Mouse (Mus musculus): Measurements from ENCODE around the gene Gm9964. TPM values are rescaled to one million over a fixed set of nuclear protein-coding genes. Genes with fewer than 3 reads are reported as not detected.

Gene Gm9964
- polyA plus RNA-seq, 1 experiment from 2014 or later, result not detected

DNA sequence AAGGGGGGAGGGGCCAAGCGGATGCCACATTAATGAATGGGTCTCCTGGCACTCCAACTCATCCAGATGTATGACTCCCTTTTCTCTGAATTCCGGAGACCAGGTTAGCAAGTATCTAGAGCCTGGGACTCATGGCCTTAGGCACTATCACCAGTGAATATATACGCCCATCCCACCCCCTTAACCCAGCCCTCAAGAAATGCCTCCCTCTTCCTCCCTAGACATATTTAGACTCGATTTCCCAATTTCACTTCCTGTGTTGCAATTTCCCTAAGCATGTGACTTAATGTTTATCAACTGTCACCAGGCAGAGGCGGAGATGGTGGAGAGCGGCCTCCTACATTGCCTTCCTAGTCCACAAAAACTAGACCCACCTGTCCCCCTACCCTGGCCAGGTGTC lies 9.3 kb downstream of the Gm9964 start:
- DNase-seq (ENCODE audit: low spot score) (peak; percentile 93), ATAC-seq (peak; percentile 76)
- Histone ChIP-seq H3K9me3 (ENCODE audit: low read length) (no peaks in the 10 kb centered on the region), H3K4me3 (ENCODE audit: low read depth, low read length) (no peak overlapping the region), H3K27me3 (replicated peaks; ENCODE audit: insufficient read depth, low read length) (no peaks in the 10 kb centered on the region), H3K27ac (ENCODE audit: low read length) (0 out of 2 replicates have a peak overlapping the region, but pooled peaks have one; percentile 22), H3K9ac (replicated peaks; ENCODE audit: low read depth) (no peak overlapping the region), H3K36me3 (ENCODE audit: insufficient read depth, low read length) (no peaks in the 10 kb centered on the region), H3K4me2 (replicated peaks; ENCODE audit: low read depth, low read length) (no peak overlapping the region), H3K4me1 (ENCODE audit: insufficient read depth, low read depth, low read length) (peaks cover 13% of the 10 kb centered on the region; the same call in 1 of the 2 replicates)
- WGBS, result 37% methylated on average over 6 of the region's 6 CpGs
- no peak for TF ChIP-seq CTCF (IDR thresholded peaks at IDR 0.05)
- peak; percentile 94 for TF ChIP-seq EP300 (IDR thresholded peaks at IDR 0.05)

DNA sequence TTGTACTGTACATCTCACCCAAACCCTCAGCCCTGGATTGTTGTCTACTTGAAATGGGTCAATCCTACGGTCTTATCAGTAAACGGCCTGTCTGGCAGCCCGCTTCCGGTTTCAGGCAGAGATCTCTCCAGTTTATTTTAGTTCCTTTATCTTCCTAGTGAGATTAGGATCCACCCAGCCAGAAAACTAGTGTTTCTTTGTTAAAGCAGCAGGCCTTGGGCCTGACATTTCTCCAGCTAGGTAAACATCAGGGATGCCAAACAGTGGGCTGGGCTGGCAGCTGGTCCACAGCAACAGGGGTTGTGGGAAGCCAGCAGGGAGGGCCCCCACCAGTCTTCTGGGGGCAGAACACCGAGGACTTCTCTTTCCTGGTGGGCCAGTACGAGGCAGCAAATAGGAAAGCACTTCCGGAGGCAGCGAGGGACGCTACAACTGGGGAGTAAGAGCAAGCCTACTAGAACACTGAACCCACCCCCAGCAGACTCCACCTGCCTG lies 10.4 kb downstream of the Gm9964 start:
- DNase-seq (ENCODE audit: low spot score) (no peak), ATAC-seq (no peak)
- Histone ChIP-seq H3K27ac (ENCODE audit: low read length) (no peak overlapping the region), H3K4me3 (ENCODE audit: low read depth, low read length) (no peak overlapping the region), H3K9ac (replicated peaks; ENCODE audit: low read depth) (no peak overlapping the region), H3K9me3 (ENCODE audit: low read length) (no peaks in the 10 kb centered on the region), H3K4me1 (ENCODE audit: insufficient read depth, low read depth, low read length) (peaks cover 18% of the 10 kb centered on the region; the same call in 1 of the 2 replicates), H3K36me3 (ENCODE audit: insufficient read depth, low read length) (no peaks in the 10 kb centered on the region), H3K4me2 (replicated peaks; ENCODE audit: low read depth, low read length) (no peak overlapping the region), H3K27me3 (replicated peaks; ENCODE audit: insufficient read depth, low read length) (no peaks in the 10 kb centered on the region)
- 33% methylated on average over 9 of the region's 9 CpGs for WGBS
- TF ChIP-seq CTCF (IDR thresholded peaks at IDR 0.05), result no peak
- peak; percentile 62 for TF ChIP-seq EP300 (IDR thresholded peaks at IDR 0.05)

DNA sequence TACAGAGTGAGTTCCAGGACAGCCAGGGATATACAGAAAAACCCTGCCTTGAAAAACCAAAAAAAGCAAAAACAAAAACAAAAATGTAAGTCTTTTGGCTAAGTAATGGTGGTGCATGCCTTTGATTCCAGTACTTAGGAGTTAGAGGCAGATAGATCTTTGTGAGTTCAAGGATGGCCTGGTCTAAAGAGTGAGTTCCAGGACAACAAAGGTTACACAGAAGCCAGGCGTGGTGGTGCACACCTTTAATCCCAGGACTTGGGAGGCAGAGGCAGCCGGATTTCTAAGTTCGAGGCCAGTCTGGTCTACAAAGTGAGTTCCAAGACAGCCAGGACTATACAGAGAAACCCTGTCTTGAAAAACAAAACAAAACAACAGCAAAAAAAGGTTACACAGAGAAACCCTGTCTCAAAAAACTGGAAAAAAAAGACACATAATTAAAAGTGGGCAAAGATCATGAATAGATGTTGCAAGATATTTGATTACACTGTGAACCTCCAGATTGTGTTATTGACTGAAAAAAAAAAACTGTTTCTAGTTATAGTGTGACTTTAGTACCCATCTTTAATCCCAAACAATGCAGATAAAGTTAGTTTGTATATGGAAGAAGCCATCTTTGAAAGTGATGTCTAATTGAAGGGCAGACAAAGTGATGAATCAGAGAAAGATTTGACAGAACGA lies 13.2 kb downstream of the Gm9964 start:
- Histone ChIP-seq H3K27ac (ENCODE audit: low read length) (no peak overlapping the region), H3K4me1 (ENCODE audit: insufficient read depth, low read depth, low read length) (peaks cover 16% of the 10 kb centered on the region; the same call in 1 of the 2 replicates), H3K36me3 (ENCODE audit: insufficient read depth, low read length) (no peaks in the 10 kb centered on the region), H3K4me3 (ENCODE audit: low read depth, low read length) (no peak overlapping the region), H3K9ac (replicated peaks; ENCODE audit: low read depth) (no peak overlapping the region), H3K27me3 (replicated peaks; ENCODE audit: insufficient read depth, low read length) (no peaks in the 10 kb centered on the region), H3K4me2 (replicated peaks; ENCODE audit: low read depth, low read length) (no peak overlapping the region), H3K9me3 (ENCODE audit: low read length) (no peaks in the 10 kb centered on the region)
- TF ChIP-seq CTCF (IDR thresholded peaks at IDR 0.05) (no peak), EP300 (IDR thresholded peaks at IDR 0.05) (no peak)
- 93% methylated on average over 4 of the region's 4 CpGs for WGBS
- ATAC-seq (no peak), DNase-seq (ENCODE audit: low spot score) (no peak)

DNA sequence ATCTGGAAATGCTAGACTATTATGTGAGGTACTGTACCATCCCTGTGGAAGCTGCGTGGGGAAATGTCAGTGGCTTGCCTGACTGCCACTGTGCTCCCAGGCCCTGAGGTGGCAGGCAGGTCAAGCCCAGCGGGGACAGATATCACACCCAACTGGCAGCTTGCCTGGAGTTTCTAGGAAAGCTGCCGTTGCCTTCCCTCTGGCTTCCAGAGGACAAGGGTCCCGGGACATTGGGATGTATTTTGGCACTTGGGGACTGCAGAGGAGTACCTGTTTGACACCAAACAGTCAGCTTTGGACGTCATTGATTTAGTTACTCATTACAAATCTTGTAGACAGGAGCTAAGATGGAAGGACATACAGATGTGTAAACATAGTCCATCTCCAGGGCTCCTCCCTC lies 15.3 kb downstream of the Gm9964 start:
- H3K4me3 ChIP-seq (ENCODE audit: low read depth, low read length), result no peak overlapping the region
- 12% methylated on average over 5 of the region's 5 CpGs for WGBS
- DNase-seq (ENCODE audit: low spot score), result no peak
- H3K9ac ChIP-seq (replicated peaks; ENCODE audit: low read depth), result no peak overlapping the region
- no peaks in the 10 kb centered on the region for H3K36me3 ChIP-seq (ENCODE audit: insufficient read depth, low read length)
- H3K27me3 ChIP-seq (replicated peaks; ENCODE audit: insufficient read depth, low read length), result no peaks in the 10 kb centered on the region
- no peak for ATAC-seq
- H3K27ac ChIP-seq (ENCODE audit: low read length), result no peak overlapping the region
- no peak overlapping the region for H3K4me2 ChIP-seq (replicated peaks; ENCODE audit: low read depth, low read length)
- no peak for TF ChIP-seq CTCF (IDR thresholded peaks at IDR 0.05)
- TF ChIP-seq EP300 (IDR thresholded peaks at IDR 0.05), result no peak
- no peaks in the 10 kb centered on the region for H3K9me3 ChIP-seq (ENCODE audit: low read length)
- H3K4me1 ChIP-seq (ENCODE audit: insufficient read depth, low read depth, low read length), result peaks cover 7% of the 10 kb centered on the region; the same call in 1 of the 2 replicates

DNA sequence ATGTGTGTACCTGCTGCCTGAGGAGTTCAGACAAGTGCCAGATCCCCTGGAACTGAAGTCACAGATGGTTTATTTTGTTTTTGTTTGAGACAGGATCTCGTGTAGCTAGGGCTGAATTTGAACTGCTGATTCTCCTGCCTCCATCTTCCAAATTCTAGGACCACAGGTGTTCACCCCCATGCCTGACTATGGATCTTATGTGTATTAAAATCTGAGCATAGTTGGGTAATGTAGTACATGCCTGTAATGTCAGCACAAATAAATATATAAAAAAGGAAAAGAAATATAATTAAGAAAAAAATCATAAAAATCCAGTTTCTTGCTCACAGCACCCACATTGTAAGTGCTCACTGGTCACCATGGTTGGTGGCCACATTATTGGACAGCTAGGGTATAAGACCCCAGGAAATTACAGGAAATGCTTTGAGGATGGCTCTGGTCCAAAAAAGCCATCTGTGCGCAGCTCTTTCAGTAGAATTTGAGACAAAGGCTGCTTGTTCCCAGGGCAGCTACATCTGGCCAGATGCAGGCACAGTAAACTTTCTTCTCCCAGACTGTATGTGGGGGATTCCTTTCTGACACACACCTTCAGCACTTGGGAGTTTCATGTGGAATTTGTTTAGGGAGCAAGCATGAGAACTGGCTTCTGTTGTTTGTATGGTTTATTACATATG lies 16.8 kb downstream of the Gm9964 start:
- Histone ChIP-seq H3K4me3 (ENCODE audit: low read depth, low read length) (no peak overlapping the region), H3K27ac (ENCODE audit: low read length) (0 out of 2 replicates have a peak overlapping the region, but pooled peaks have one; percentile 32), H3K4me2 (replicated peaks; ENCODE audit: low read depth, low read length) (no peak overlapping the region), H3K36me3 (ENCODE audit: insufficient read depth, low read length) (no peaks in the 10 kb centered on the region), H3K27me3 (replicated peaks; ENCODE audit: insufficient read depth, low read length) (no peaks in the 10 kb centered on the region), H3K4me1 (ENCODE audit: insufficient read depth, low read depth, low read length) (peaks cover 7% of the 10 kb centered on the region; the same call in 1 of the 2 replicates), H3K9me3 (ENCODE audit: low read length) (no peaks in the 10 kb centered on the region), H3K9ac (replicated peaks; ENCODE audit: low read depth) (no peak overlapping the region)
- TF ChIP-seq EP300 (IDR thresholded peaks at IDR 0.05) (no peak), CTCF (IDR thresholded peaks at IDR 0.05) (no peak)
- WGBS, result 29% methylated on average over 2 of the region's 2 CpGs
- ATAC-seq, result no peak
- DNase-seq (ENCODE audit: low spot score), result peak; percentile 47

DNA sequence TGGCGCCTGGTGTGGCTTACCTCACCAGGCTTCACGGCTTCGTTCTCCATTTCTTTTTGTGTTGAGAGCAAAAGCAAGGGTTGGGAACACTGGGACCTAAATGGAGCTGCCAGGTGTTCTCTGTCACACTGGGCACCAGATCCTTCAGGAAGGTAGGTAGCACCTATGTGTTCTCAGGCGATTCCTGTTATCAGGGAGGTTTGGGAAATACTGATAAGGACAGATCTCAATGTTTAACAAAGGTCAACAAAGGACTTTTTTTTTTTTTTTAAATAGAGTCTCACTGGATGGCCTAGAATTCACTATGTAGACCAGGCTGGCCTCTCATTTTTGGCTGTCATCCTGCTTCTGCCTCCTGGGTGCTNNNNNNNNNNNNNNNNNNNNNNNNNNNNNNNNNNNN lies 22.9 kb downstream of the Gm9964 start:
- Histone ChIP-seq H3K27ac (ENCODE audit: low read length) (no peak overlapping the region), H3K9me3 (ENCODE audit: low read length) (no peaks in the 10 kb centered on the region), H3K4me3 (ENCODE audit: low read depth, low read length) (no peak overlapping the region), H3K9ac (replicated peaks; ENCODE audit: low read depth) (no peak overlapping the region), H3K27me3 (replicated peaks; ENCODE audit: insufficient read depth, low read length) (no peaks in the 10 kb centered on the region), H3K4me2 (replicated peaks; ENCODE audit: low read depth, low read length) (no peak overlapping the region), H3K4me1 (ENCODE audit: insufficient read depth, low read depth, low read length) (no peaks in the 10 kb centered on the region), H3K36me3 (ENCODE audit: insufficient read depth, low read length) (no peaks in the 10 kb centered on the region)
- ATAC-seq (no peak), DNase-seq (ENCODE audit: low spot score) (no peak)
- WGBS, result 38% methylated on average over 4 of the region's 4 CpGs
- TF ChIP-seq CTCF (IDR thresholded peaks at IDR 0.05) (no peak), EP300 (IDR thresholded peaks at IDR 0.05) (no peak)

All from lung, postnatal 0 days (tissue).